Mouse (Mus musculus) adrenal gland, postnatal 36 days (tissue): ENCODE measurements around the gene Ccdc63. TPM values are rescaled to one million over a fixed set of nuclear protein-coding genes. Genes with fewer than 3 reads are reported as not detected.
"Not testable (repeated sequence)": the region's sequence is repeated elsewhere in the genome, so short reads cannot be mapped to it uniquely, and the experiment has no call there.

Source experiments
- DNase-seq, 2 experiments: peaks; one replicate each; pipeline ENCODE4 v3.0.0; 2021; ENCODE audit warnings: mixed read lengths in 1 of 2
- total RNA-seq, 2 experiments: library from RNA; stranded (reverse); gene quantifications; 2 replicates each; pipeline ENCODE4 v1.2.3; 2021

Gene Ccdc63
- total RNA-seq, 2 experiments from 2014 or later = not detected

DNA sequence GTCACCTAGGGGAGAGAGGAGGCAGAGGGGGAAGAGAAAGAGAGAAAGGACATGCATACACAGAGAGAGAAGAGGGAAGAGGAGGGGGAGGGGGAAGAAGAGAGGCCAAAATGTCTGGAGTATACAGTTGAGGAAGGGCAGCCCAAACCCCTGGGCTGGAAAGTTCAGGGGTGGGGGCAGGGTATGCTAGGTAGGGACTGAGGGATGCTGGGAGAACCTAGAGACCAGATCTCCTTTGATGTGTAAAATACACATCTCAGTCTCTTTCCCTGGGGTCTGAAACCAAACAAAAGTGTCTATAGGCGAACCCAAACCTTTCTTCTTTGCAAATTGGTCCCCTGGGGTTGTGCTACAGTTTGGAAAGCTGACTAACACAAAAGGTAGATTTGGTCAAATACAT is 7.5 kb upstream of the Ccdc63 start:
- no peak for DNase-seq

GRCm38 (mm10) chr5:122146609-122147008 is 6.0 kb upstream of the Ccdc63 start:
- DNase-seq = no peak

DNA sequence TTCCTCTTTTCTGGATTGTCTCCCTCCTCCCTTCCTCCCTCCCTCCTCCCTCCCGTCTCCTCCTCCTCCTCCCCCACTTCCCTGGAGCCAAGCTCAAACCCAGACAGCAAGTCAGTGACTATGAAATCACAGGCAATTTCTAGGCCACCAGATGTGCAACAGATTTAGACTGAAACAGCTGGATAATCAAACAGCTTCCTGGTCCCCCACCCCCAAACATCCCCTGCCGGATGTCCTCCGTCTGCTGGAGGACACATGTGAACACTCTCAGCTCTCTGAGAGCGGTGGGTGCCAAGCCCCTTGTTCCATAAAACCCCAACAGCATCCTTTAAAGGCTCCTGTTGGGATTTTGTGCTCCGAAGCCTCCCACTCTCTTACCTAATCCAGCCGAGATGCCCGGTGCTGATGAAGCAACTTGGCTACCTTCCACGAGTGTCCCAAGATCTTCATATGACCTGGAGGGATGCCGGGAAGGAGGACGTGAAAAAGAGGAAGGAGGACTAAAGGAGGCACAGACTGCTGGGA is 5.5 kb upstream of the Ccdc63 start:
- DNase-seq = peak; percentile 26 to 51

DNA sequence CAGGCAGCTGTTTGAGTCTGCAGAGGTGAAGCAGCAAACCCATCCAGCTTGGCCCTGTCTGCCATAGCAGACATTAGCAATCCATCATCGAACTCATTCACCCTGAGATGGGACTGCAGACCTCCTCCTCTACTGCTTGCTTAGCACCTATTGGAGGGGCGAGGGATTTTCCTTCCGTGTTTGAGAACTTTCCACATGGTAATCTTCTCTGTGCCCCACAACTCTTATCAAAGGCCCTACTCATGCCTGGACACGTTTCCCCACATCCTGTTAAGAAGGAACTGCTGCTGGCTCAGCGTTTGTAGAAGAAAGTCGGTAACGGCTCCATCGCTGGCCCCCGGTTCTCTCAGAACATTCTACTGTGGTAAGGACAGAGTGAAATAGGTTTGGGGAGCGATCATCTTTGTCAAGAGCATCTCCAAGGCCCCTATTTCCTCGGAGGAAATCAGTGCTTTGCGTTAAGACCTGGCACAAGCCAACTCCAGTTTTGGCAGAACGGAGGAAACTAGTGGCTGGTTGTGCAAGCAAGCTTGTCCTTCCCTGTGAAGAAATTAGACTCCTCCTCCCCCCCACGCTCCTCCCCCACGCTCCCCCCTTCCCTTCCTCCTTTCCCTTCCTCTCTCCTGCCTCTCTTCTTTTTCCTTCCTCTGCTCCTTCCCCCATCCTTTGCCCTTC is 4.9 kb upstream of the Ccdc63 start:
- peak; percentile 34 to 61 for DNase-seq

- no peak for DNase-seq
Measured at GRCm38 (mm10) chr5:122144825-122145224, 4.2 kb upstream of the Ccdc63 start.

- no peak for DNase-seq
Measured at GRCm38 (mm10) chr5:122143543-122143942, 2.9 kb upstream of the Ccdc63 start.

DNA sequence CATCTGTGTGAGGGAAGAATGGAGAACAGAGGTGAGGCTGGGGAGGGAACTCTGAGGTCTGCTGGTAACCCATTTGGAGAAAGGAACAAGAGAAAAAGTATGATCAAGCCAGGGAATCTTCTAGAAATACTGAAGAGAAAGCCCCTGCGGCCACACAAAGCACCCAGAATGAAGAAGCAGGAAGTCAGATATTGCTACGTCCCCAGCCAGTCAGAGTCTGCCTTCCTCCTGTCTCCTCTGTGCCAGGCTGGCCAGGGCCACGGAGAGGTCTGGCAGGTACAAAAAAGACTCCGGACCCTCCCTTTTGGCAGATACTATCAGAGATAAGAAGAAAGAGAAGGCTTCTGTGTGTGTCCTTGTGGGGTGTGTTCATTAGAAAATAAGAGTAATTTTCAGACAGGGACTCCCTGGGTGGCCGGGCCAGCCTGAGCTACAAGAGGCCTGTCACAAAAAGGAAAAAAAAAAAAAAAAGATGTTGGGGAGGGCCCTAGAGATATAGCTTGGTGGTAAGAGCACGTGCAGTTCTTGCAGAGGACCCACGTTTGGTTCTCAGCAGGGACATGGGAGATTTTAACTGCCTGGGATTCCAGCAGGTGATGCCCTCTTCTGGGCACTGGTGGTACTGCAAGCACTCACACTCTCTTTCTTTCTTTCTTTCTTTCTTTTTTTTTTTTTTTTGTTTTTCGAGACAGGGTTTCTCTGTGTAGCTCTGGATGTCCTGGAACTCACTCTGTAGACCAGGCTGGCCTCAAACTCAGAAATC is 1.8 kb upstream of the Ccdc63 start:
- DNase-seq = peak; percentile 27 to 62

DNA sequence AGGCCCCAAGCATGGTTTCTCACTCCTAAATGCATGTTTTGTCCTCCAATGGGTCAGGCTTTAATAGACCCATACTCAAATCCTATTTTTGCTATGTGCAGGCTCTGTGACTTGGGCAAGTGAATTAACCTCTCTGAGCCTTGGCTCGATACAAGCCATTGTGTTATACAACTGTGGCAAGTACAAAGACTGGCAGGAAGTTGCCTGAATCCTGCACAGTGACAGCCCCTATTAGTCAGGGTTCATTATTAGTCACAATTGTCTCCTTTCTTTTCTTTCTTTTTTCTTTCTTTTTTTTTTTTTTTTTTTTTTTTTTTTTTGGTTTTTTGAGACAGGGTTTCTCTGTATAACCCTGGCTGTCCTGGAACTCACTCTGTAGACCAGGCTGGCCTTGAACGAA is 852 bp downstream of the Ccdc63 start:
- not testable (repeated sequence) for DNase-seq

- no peak for DNase-seq
Measured at GRCm38 (mm10) chr5:122138856-122139255, 1.8 kb downstream of the Ccdc63 start.

DNA sequence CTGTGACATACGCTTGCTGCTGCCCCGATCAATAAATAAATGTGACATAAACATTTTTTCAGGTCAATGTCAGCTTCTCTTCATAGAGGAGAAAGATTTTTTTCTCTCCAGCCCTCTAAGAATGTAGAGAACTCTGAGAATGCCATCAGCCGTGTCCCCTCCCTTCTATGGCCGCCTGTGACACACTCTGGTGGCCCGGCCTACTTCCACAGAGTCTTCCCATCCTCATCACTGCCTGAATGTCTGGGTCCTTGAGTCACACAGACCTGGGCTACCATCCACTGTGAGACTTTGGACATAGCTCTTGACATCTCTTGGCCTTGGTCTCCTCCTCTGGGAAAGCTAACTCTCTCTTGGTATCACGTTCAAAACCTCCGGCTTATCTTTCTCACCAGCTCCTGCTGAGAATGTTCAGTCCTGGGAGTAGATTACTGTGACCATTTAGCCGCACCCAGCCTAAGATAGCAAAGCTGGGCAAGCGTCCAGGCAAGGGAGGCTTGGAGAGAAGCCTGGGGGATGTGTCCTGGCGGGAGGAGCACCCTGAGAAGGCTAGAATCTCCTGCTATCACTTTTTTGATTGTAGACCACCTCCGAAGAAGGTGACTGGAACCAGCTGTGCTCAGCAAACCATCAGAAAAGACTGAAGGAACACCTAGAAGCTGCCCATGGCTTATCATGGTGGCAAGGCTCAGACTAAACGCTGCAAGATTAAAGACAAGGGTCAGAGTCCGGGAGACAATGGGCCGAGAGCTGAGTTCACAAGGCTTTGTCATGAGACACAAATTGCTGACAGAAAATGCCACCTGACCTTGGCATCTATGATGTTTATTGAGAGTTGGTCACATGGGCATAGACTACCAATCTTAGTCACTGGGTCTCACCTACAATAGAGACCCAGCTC is 3.9 kb downstream of the Ccdc63 start:
- DNase-seq = peak; percentile 52 to 67

- DNase-seq = no peak
Measured at GRCm38 (mm10) chr5:122135290-122135882, 5.2 kb downstream of the Ccdc63 start.

DNA sequence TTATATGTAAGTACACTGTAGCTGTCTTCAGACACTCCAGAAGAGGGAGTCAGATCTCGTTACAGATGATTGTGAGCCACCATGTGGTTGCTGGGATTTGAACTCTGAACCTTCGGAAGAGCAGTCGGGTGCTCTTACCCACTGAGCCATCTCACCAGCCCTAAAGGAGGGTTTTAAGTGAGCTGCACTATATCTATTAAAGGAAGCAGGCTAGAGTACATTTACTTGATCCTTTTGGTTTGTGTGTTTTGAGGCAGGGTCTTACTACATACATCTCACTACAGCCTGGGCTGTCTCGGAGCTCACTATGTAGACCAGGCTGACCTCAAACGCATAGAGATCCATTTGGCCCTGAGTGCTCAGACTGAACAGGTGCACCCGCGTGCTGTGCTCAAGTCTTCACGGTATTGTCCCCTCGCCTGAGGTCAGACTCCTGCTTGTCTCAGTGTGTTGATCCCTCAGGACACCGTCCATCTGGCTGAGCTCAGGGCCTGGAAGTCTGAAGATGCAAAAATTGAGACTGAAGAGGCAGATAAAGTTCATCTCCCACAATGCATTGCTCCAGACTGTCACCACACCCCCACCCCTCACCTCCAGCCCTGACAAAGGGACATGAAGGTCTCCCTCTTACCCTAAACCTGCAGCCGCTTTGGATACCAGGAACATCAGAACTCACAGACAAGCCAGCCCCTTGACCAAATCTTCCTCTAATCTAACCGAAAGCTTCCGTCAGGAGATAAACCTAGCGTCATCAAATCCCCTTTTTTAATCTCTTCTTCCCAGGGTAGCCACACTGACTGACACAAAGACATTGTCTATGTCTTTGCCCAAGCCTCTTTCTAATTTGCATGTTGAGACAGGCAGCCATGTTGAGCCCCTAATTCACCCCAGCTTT is 6.0 kb downstream of the Ccdc63 start:
- DNase-seq = no peak

- no peak for DNase-seq
Measured at GRCm38 (mm10) chr5:122133050-122133389, 7.6 kb downstream of the Ccdc63 start.

GRCm38 (mm10) chr5:122132167-122133049 is 8.2 kb downstream of the Ccdc63 start:
- DNase-seq = no peak

GRCm38 (mm10) chr5:122131076-122132051 is 9.3 kb downstream of the Ccdc63 start:
- DNase-seq = peak; percentile 92 to 95

DNA sequence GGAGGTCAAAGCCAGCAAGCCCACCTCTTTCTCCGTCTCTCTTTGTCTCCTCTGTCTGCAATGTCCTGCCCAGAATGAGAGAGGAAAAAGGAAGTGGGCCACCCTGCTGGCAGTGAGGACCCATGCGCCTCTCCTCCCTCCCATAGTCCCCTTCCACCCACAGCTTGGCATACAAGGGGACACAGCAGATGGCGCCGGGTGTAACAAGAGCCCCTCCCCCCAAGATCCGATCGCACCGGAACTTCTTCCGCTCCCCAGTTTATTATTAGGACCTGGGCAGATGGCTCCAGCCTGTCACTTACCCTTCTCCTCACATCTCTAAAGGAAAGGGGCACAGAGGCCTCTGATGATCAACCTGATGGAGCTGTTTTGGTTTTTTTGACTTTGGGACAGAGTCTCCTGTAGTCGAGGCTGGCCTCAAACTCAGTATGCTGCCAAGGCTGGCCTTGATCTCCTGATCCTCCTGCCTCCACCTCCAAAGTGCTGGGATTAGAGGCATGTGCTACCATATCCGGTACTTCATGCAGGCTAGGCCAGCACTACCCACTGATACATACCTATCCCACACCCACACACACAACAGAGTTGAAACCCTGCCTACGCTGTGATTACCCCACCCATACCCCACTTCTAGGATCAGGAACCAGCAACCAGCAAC is 10.2 kb downstream of the Ccdc63 start:
- DNase-seq = no peak

DNA sequence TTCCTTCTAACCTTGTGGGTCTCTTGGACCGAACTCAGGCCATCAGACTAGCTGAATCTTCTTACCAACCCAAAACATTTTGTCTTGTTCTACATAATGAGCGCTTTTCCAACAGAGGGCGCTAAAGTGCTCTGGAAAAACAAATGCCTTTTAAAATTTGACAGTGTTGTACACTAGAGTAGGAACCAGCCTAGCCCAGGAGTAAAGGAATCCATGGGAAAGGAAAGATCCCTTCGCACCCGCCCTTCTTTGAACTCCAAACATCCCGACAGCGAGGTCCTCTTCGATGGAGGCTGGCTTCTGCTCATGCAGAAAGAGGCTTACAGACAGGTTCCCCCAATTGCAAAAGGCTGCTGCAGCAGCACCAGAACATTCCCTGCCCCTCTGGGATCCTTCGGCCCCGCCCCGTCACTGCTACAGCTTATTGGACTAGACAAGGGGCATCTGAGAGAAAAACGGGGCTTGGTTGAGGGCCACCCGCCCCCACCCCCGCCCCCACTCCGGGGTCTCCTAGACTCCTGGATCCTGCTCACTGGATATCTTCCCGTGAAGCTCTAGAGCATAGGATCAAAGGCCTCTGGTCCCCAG is 11.5 kb downstream of the Ccdc63 start:
- DNase-seq = peak; percentile 49 to 80
